Mouse (Mus musculus) neural tube, embryonic 11.5 days (tissue): ENCODE results near the gene Btnl1. TPM values are rescaled to one million over a fixed set of nuclear protein-coding genes. Genes with fewer than 3 reads are reported as not detected.

ENCODE experiments used
- ATAC-seq: fragments of 200-750 bp; cut with Nextera tagmentation; 2 replicates; pipeline ENCODE4 v1.8.0; 2017; ENCODE audit warnings: moderate number of reproducible peaks, mild to moderate bottlenecking, moderate TSS enrichment, moderate library complexity; ENCODE audit not compliant: insufficient read depth, low FRiP score, low TSS enrichment
- DNase-seq: peaks from one replicate; pipeline ENCODE4 v3.0.0-alpha.2; 2015; ENCODE audit warnings: low spot score
- H3K27ac ChIP-seq: fragments of 300-500 bp; sonication (generic); 2 replicates; pipeline ENCODE4 v1.5.1; 2014; ENCODE audit warnings: low read depth, mild to moderate bottlenecking, low read length
- H3K27me3 ChIP-seq: fragments of 300-500 bp; sonication (generic); 2 replicates; pipeline ENCODE4 v1.6.1; 2014; ENCODE audit warnings: mild to moderate bottlenecking, low read length, mixed read lengths; ENCODE audit not compliant: control insufficient read depth, insufficient read depth
- H3K36me3 ChIP-seq: fragments of 300-500 bp; sonication (generic); 2 replicates; pipeline ENCODE4 v1.6.1; 2014; ENCODE audit warnings: mild to moderate bottlenecking, low read length, moderate library complexity, mixed read lengths; ENCODE audit not compliant: control insufficient read depth, insufficient read depth
- H3K4me1 ChIP-seq: fragments of 300-500 bp; sonication (generic); 2 replicates; pipeline ENCODE4 v1.6.1; 2014; ENCODE audit warnings: low read length, mixed read lengths; ENCODE audit not compliant: control insufficient read depth, insufficient read depth
- H3K4me2 ChIP-seq: fragments of 300-500 bp; sonication (generic); 2 replicates; pipeline ENCODE4 v1.6.1; 2014; ENCODE audit warnings: low read depth, mild to moderate bottlenecking, moderate library complexity
- H3K4me3 ChIP-seq: fragments of 300-500 bp; sonication (generic); 2 replicates; pipeline ENCODE4 v1.5.1; 2014; ENCODE audit warnings: low read depth, low read length
- H3K9ac ChIP-seq: fragments of 300-500 bp; sonication (generic); 2 replicates; pipeline ENCODE4 v1.6.1; 2014; ENCODE audit warnings: mild to moderate bottlenecking, low read length
- H3K9me3 ChIP-seq: fragments of 300-500 bp; sonication (generic); 2 replicates; pipeline ENCODE4 v1.6.1; 2016; ENCODE audit warnings: low read length; ENCODE audit not compliant: control insufficient read depth
- WGBS: fragments of 180-500 bp; shearing (Covaris S2); extraction: QIAGEN DNeasy Blood & Tissue Kit; methylation state at CpG from one replicate; pipeline ENCODE4 v1.1.7; 2014; 5-methylcytosine and 5-hydroxymethylcytosine counted together
- polyA plus RNA-seq: library from polyadenylated mRNA; unstranded; fragments of >200 nt; fragmentation: Nextera tagmentation; extraction: Ambion mirVana; gene quantifications from 2 replicates; pipeline ENCODE4 v1.2.1, GENCODE M21; 2014

Btnl1 gene
- polyA plus RNA-seq, 1 experiment from 2014 or later = not detected

GRCm38 (mm10) chr17:34354539-34354938, 22.4 kb upstream of the Btnl1 start, which contains the start of gene Btnl2:
TSS of gene Btnl2 (plus strand) at chr17:34354822.
- DNase-seq (no peak), ATAC-seq (no peak)
- 83% methylated on average over 5 of the region's 5 CpGs for WGBS
- Histone ChIP-seq H3K9ac (no peak within 1 kb of the TSS), H3K27me3 (no peaks in the 10 kb centered on the region), H3K36me3 (no peaks in the 10 kb centered on the region), H3K4me3 (no peak within 1 kb of the TSS), H3K9me3 (no peaks in the 10 kb centered on the region), H3K27ac (no peak within 1 kb of the TSS), H3K4me2 (no peak within 1 kb of the TSS), H3K4me1 (no peaks in the 10 kb centered on the region)

GRCm38 (mm10) chr17:34354940-34355339, 22.0 kb upstream of the Btnl1 start:
- no peaks in the 10 kb centered on the region for H3K36me3 ChIP-seq
- 86% methylated on average over 1 of the region's 1 CpGs for WGBS
- no peak overlapping the region for H3K9ac ChIP-seq

GRCm38 (mm10) chr17:34362954-34363546, 13.9 kb upstream of the Btnl1 start:
- H3K9ac ChIP-seq = no peak overlapping the region
- no peaks in the 10 kb centered on the region for H3K27me3 ChIP-seq
- no peak overlapping the region for H3K4me3 ChIP-seq
- no peak overlapping the region for H3K4me2 ChIP-seq
- DNase-seq (no peak), ATAC-seq (no peak)
- H3K4me1 ChIP-seq = no peaks in the 10 kb centered on the region
- no peaks in the 10 kb centered on the region for H3K9me3 ChIP-seq
- no peak overlapping the region for H3K27ac ChIP-seq
- 86% methylated on average over 15 of the region's 15 CpGs for WGBS
- no peaks in the 10 kb centered on the region for H3K36me3 ChIP-seq

More at GRCm38 (mm10) chr17:34354940-34355339, 22.0 kb upstream of the Btnl1 start:
- DNase-seq = no peak
- no peak for ATAC-seq
- Histone ChIP-seq H3K4me3 (no peak overlapping the region), H3K27me3 (no peaks in the 10 kb centered on the region), H3K9me3 (no peaks in the 10 kb centered on the region), H3K4me1 (no peaks in the 10 kb centered on the region), H3K27ac (no peak overlapping the region), H3K4me2 (no peak overlapping the region)

- Histone ChIP-seq H3K9me3 (no peaks in the 10 kb centered on the region), H3K36me3 (no peaks in the 10 kb centered on the region), H3K27me3 (no peaks in the 10 kb centered on the region), H3K9ac (no peak overlapping the region), H3K4me2 (no peak overlapping the region), H3K27ac (no peak overlapping the region), H3K4me1 (no peaks in the 10 kb centered on the region), H3K4me3 (no peak overlapping the region)
- WGBS = 91% methylated on average over 3 of the region's 3 CpGs
- no peak for ATAC-seq
- DNase-seq = no peak
These were observed 13.1 kb upstream of the Btnl1 start for GRCm38 (mm10) chr17:34363676-34364310.

- Histone ChIP-seq H3K4me3 (no peak overlapping the region), H3K27ac (no peak overlapping the region), H3K9me3 (no peaks in the 10 kb centered on the region), H3K27me3 (no peaks in the 10 kb centered on the region), H3K36me3 (no peaks in the 10 kb centered on the region), H3K9ac (no peak overlapping the region), H3K4me1 (no peaks in the 10 kb centered on the region), H3K4me2 (no peak overlapping the region)
- ATAC-seq (no peak), DNase-seq (no peak)
- 78% methylated on average over 10 of the region's 10 CpGs for WGBS
These were observed 11.9 kb upstream of the Btnl1 start for GRCm38 (mm10) chr17:34365031-34365430.

GRCm38 (mm10) chr17:34370563-34370962, 6.4 kb upstream of the Btnl1 start:
- Histone ChIP-seq H3K4me2 (no peak overlapping the region), H3K4me1 (no peaks in the 10 kb centered on the region), H3K27ac (no peak overlapping the region), H3K4me3 (no peak overlapping the region), H3K27me3 (no peaks in the 10 kb centered on the region), H3K9me3 (no peaks in the 10 kb centered on the region), H3K36me3 (no peaks in the 10 kb centered on the region), H3K9ac (no peak overlapping the region)
- ATAC-seq = no peak
- 81% methylated on average over 4 of the region's 4 CpGs for WGBS
- DNase-seq = no peak

- Histone ChIP-seq H3K4me3 (no peak overlapping the region), H3K36me3 (no peaks in the 10 kb centered on the region), H3K4me2 (no peak overlapping the region), H3K9ac (no peak overlapping the region), H3K27ac (no peak overlapping the region), H3K4me1 (no peaks in the 10 kb centered on the region), H3K27me3 (no peaks in the 10 kb centered on the region), H3K9me3 (no peaks in the 10 kb centered on the region)
- ATAC-seq = no peak
- DNase-seq = no peak
- 85% methylated on average over 6 of the region's 6 CpGs for WGBS
These were observed 3.8 kb upstream of the Btnl1 start for GRCm38 (mm10) chr17:34373055-34373709.

- Histone ChIP-seq H3K27ac (no peak overlapping the region), H3K27me3 (no peaks in the 10 kb centered on the region), H3K9me3 (no peaks in the 10 kb centered on the region), H3K4me3 (no peak overlapping the region), H3K9ac (no peak overlapping the region), H3K4me1 (no peaks in the 10 kb centered on the region), H3K4me2 (no peak overlapping the region), H3K36me3 (no peaks in the 10 kb centered on the region)
- ATAC-seq = no peak
- WGBS = 74% methylated on average over 6 of the region's 6 CpGs
- DNase-seq = no peak
These were observed 698 bp downstream of the Btnl1 start for GRCm38 (mm10) chr17:34377450-34378209.
